Mouse (Mus musculus) testis, adult 2 months (tissue): ENCODE measurements around the gene Ctnnd2.

Experiments used
- CTCF ChIP-seq: fragments of 200-500 bp; IDR thresholded peaks from 2 replicates; pipeline ENCODE4 v1.5.1; 2012; ENCODE audit warnings: low read depth, mild to moderate bottlenecking, inconsistent platforms, low read length, moderate library complexity; ENCODE audit not compliant: control insufficient read depth, insufficient read depth, insufficient replicate concordance
- POLR2A ChIP-seq: fragments of 200-500 bp; IDR thresholded peaks from 2 replicates; pipeline ENCODE4 v1.6.1; 2012; ENCODE audit warnings: low read depth, mild to moderate bottlenecking, inconsistent platforms, low read length, moderate library complexity; ENCODE audit not compliant: control insufficient read depth

DNA sequence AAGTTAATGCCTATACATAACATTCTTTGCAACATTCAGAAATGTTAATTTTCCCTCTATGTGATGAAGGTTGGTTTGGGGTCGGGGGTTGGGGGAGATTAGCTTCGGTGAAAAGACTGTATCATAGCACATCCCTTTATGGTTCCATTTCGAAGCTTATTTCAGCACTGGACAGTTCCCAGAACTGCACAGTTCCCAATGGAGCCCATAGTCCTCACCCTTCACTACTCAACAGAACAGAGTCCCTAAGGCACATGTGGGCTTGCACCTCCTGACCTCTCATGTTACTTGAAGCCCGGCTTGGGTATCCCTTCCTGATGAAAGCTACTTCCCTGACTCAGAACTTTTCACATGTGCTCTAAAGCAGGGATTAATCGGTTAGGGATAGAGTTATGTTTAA, 753.4 kb downstream of the Ctnnd2 start:
- TF ChIP-seq CTCF (no peak), POLR2A (no peak)
